Mouse (Mus musculus) left cerebral cortex, adult 11 months (tissue): ENCODE data around the gene Flywch1.

Experiments used
- DNase-seq: peaks from one replicate; pipeline ENCODE4 v3.0.0; 2022; ENCODE audit warnings: low spot score

Gene Flywch1

DNA sequence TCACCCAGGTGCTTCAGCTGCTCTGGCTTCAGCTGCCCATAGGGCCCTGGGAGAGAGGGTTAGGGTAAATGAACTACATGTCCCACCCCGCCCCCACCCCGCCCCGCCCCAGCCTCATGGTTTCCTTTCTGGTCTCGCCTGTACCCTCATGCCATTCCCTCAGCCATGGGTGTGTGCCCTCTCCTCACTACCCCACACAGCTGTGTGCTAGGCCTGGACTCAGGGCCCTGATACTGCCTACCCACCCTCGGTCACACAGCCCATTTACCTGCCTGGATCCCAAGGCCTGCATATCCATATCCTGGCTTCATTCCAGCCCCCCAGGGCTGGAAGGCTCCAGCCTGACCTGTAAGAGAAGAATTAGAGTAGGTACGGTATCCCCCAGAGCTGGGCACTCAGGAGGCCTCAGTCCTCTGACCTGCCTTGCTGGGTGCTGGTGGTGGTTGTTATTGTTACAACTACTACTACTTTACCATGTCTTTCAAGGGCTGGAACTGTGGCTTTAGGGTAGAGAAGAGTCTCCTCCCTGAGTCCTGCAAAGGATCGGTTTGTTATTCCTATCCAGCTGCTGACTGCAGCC, 65.8 kb downstream of the Flywch1 start:
- DNase-seq, result no peak

DNA sequence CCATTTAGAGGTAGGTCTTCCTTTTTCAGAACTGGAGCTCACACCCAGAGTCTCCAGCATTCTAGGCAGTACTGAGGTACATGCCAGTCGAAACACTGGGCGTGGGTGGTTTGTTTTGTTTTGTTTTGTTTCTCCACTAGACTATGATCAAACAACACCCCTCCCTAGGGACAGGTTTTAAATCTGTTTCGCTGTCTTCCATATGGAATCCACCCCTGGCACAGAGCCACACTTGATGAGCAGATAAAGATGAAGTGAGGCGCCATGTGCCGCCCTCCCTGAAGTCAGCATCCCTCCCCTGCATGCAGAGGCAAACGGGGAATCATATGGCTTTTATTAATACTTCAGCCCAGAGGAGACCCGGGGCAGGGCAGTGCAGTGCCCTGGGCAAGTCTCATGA, 66.7 kb downstream of the Flywch1 start:
- DNase-seq, result no peak

DNA sequence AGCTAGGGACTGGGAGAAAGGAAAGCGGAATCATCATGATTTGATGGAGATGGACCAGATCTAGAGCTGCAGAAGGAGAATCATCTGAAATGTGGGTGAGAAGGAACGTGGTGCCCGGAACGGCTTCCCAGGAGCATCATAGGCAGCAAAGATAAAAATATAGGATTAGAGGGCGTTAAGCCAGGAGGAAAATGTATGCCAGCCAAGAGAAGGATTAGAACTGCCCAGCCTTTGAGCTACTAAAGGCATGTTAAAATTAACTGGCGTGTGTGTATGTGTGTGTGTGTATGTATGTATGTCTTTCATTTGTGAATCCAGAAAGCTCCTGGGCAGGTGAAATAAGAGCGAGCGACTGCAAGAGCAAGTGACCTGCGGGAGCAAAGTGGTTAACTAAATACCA, 68.1 kb downstream of the Flywch1 start:
- DNase-seq, result no peak
